Mouse (Mus musculus): ENCODE measurements at regions not wholly inside any gene's neighbourhood (a gene's known extent, or its start where the extent isn't known, plus 50 kb on each side); places are given as distances from the start of the nearest gene placed in this dataset.

DNA sequence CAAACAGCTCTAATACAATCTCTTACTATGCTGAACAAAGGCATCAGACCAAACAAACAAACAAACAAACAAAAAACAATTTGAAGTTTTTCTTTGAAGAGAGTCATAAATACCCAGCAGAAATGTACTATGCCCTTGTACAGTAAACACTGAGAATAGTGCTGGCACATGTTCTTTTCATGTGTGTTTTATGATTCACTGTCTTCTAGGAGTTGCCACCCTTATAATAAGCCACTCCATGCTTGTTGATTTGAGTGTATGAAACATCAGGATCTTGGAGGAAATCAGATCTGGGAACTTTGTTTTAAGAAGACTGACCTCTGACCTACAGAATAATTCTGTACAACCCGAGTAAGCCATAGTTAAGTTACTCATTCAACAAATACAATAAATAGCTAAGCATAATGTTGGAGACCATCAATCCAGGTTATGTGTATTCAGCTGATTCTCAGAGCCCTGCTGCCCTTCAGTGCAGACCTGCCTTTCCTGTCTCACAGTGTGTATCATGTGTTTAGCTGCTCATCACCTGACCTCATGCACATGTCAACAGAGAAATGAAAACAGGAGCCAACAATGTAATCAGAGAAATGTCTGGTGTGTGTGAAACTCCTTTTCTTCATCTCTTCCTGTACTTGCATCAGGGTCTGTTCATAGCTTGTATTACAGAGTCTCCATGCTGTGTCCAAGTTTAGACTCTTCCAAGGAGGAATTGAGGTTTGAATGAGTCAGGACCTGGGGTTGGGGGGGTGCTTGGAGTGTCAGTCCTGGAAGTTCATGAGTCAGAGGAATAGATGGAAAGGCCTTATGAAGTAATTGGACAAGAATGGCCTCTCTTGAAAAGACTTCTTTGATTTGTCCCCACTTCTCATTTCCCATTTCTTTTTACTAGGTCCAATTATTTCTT is 596.8 kb upstream of the Camk1g start:
- ATAC-seq (ENCODE audit: insufficient number of reproducible peaks, low FRiP score, low TSS enrichment) = no peak

GRCm38 (mm10) chr1:193965278-193965677 is 595.2 kb upstream of the Camk1g start:
- ATAC-seq (ENCODE audit: insufficient number of reproducible peaks, low FRiP score, low TSS enrichment) = no peak

GRCm38 (mm10) chr1:193951936-193952335 is 581.8 kb upstream of the Camk1g start:
- ATAC-seq (ENCODE audit: insufficient number of reproducible peaks, low FRiP score, low TSS enrichment) = 0 out of 2 replicates have a peak, but pooled peaks have one; percentile 20

GRCm38 (mm10) chr1:193949817-193950216 is 579.7 kb upstream of the Camk1g start:
- ATAC-seq (ENCODE audit: insufficient number of reproducible peaks, low FRiP score, low TSS enrichment) = no peak

GRCm38 (mm10) chr1:193946953-193947586 is 577.0 kb upstream of the Camk1g start:
- ATAC-seq (ENCODE audit: insufficient number of reproducible peaks, low FRiP score, low TSS enrichment) = no peak

GRCm38 (mm10) chr1:193935969-193936368 is 565.9 kb upstream of the Camk1g start:
- peak; percentile 52; the same call in 1 of the 2 replicates for ATAC-seq (ENCODE audit: insufficient number of reproducible peaks, low FRiP score, low TSS enrichment)

DNA sequence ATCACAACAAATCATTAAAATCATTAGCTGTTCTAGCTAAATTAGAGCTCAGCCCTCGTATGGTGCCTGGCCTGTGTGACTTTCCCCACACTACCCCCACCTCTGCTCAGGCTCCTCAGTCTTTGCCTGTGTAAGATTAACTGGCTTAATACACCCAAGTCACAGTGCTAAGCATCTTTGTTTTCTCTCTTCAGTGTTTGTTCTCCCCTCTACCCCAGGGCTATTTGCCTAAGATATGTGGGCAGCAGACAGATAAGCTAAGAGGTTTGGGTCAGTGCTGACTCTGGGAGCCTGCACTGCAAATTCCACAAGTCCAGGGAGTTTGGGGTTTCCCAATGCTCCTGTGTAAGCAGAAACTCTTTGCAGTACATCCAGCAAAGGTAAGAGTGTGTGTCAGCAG is 564.2 kb upstream of the Camk1g start:
- ATAC-seq (ENCODE audit: insufficient number of reproducible peaks, low FRiP score, low TSS enrichment) = no peak

DNA sequence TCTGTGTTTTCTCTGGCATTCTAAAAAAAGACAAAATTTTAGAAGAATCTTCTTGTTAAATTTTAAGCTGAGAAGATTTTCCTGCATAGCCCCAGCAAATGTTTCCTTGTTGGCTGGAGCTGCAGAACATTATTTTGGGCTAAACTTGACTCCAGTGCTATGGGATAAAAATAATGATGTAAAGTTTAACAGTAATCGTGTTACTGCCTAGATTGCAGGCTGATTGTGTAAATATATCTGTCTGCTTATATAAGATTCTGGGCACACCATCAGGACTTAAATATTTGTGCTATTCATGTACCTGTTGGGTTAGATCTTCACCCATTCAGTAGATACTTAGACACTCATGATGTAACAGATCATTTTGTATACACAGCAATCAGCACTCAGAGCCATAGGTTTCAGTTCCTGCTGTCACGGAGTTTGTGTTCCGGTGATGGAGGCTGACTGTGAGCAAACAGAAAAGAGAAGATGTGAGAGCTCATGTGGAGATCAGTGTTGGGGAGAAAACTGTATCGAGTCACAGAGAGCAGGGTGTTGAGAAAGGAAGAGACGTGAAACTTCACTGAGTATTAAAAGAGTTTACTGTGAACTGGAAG is 561.1 kb upstream of the Camk1g start:
- no peak for ATAC-seq (ENCODE audit: insufficient number of reproducible peaks, low FRiP score, low TSS enrichment)

DNA sequence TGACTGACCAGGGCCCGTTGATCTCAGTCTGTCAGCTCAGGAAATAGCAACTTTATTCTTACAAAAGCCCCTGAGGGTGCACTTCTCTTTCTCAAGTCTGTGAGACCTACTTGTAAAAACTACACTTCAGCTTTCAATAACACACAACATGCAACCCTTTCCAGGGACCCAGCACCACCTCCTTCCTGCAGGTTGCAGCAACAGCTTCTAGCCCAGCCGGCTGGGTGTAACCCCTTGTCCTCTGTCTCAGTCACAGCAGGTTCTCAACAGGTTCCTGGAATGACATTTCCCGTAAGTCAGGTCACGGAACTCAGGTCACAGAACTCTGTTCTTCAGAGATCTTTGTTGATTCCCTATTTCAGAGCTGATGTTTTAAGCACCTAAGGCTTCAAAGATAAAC is 558.5 kb upstream of the Camk1g start:
- ATAC-seq (ENCODE audit: insufficient number of reproducible peaks, low FRiP score, low TSS enrichment) = no peak

DNA sequence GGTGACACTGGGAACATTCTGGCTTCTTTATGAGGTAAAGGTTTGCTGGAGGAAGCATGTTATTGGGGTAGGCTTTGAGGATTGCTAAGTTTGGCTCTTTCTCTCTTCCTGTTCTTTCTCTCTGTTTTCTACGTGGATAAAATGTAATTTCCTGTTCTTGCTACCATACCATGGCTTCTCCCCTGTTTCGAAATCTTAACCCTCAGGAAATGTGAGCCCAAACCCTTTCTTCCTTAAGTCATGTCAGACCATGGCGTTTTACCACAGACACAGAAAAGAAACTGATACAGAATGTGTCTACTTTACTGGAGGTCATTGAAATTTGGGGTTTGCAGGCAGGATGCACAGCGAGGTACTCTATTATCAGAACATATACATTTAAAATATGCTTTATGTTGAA is 552.7 kb upstream of the Camk1g start:
- no peak for ATAC-seq (ENCODE audit: insufficient number of reproducible peaks, low FRiP score, low TSS enrichment)

DNA sequence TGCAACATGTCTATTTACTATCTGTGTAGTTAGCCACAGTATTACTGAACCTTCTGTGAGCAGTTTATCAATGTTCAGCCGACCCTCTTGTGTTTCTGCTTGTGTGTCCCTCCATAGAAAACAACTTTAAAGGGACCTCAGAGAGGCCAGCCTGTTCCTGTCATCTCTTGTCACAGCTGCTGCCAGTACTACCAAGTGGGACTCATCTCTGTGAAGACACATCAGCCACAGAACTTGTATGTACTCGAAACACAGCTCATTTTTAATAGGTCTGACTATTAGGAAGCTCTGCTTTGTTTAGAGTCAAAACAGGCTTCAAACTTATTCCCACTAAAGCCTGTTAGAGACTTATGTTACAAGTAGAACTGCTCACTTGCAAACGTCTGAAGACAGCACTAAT is 549.1 kb upstream of the Camk1g start:
- no peak for ATAC-seq (ENCODE audit: insufficient number of reproducible peaks, low FRiP score, low TSS enrichment)

- no peak for ATAC-seq (ENCODE audit: insufficient number of reproducible peaks, low FRiP score, low TSS enrichment)
Observed at GRCm38 (mm10) chr1:193905711-193906110, 535.6 kb upstream of the Camk1g start.

DNA sequence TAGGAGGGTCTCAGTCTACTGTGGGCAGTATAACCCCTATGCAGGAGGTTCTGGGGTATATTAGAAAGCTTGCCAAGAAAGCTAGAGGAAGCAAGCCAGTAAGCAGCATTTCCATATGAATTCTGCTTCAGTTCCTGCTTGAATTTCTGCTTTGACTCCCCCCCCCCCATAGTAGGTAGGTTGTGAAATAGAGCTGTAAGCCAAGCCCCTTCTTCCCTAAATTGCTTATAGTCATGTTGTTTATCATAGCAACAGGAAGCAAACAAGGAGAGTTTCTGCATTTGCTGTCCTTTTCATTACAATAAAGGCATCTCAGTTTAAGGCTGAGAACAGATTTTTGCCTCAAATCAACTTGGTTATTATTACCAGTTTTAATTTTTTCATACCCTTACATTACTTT is 524.0 kb upstream of the Camk1g start:
- no peak for ATAC-seq (ENCODE audit: insufficient number of reproducible peaks, low FRiP score, low TSS enrichment)

DNA sequence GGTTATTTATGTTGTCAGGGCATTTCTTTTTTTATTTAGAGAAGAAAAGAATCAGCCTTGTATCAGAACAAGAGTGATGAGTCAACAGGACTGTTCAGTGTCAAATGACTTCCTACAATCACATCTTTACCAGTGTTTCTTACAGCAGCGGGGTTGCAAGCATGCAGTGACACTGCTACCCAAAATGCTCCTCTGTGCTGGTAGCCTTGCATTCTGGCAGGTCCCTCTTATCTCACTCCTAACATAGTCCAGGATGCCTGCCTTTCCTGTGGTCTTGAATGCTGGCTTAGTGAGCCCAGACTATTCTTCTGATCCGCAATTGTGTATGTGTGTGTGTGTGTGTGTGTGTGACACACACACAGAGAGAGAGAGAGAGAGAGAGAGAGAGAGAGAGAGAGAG is 506.4 kb upstream of the Camk1g start:
- ATAC-seq (ENCODE audit: insufficient number of reproducible peaks, low FRiP score, low TSS enrichment) = no peak

DNA sequence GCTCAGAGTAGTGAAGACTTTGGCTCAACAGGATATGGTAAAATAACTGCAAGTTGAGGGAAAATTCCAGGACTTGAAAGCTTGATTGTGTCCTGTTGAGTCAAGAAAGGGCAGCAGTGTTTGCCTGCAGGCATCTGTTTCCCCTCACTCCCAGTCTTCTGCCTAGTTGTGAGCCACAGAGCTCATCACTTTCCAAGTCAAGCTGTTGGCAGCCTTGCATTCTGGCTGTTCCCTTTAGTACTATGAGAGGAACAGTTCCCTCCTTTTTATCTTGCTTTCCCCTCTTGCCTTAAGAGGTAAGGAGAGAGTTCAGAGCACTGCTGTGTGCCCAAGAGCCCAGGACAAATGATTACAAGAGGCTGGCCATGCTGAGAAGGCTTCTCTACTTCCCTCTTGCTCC is 506.0 kb upstream of the Camk1g start:
- no peak for ATAC-seq (ENCODE audit: insufficient number of reproducible peaks, low FRiP score, low TSS enrichment)

DNA sequence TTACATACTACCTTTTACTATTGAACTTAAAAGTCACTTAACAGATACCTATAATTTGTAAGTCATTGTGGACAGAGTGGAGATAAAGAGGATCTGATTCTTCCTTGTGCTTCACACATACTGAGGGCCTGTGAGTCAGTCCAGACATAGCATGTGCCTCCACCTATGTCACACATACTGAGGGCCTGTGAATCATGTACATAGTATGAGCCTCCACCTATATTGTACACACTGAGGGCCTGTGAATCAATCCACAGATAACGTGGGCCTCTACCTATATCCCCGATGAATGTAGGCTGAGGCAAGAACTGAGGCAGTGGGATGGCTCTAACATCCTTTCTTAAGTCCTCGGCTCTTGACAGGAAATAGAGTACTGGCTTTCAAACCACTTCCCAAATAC is 505.2 kb upstream of the Camk1g start:
- ATAC-seq (ENCODE audit: insufficient number of reproducible peaks, low FRiP score, low TSS enrichment) = no peak

GRCm38 (mm10) chr1:193870731-193871130 is 500.6 kb upstream of the Camk1g start:
- ATAC-seq (ENCODE audit: insufficient number of reproducible peaks, low FRiP score, low TSS enrichment) = no peak

GRCm38 (mm10) chr1:193868639-193869320 is 498.7 kb upstream of the Camk1g start:
- no peak for ATAC-seq (ENCODE audit: insufficient number of reproducible peaks, low FRiP score, low TSS enrichment)

DNA sequence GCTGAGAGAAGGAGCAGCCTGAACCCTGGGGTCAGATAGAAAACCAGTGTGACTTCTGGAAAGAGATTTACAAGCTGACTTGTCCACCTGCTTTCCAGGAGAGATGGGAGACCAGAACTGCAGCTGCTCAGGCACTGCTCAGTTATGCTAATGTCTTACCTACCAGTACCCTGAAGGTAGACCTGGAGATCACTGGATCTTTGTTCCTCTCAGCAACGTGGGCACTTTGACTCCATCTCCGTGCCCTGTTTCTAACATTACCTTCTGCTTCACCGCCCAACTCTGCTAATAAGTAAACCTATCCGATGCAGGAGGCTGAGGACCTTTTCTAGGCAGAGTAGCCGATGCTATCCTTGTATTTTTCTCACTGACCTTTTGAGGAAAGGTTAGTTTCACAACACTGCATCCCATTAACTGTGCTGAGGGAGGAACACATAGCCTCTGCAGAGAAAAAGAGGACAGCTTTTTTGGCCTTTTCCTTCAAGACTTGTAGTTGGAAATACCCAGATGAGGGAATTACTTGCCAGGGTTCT is 490.7 kb upstream of the Camk1g start:
- ATAC-seq (ENCODE audit: insufficient number of reproducible peaks, low FRiP score, low TSS enrichment) = no peak

GRCm38 (mm10) chr1:193860354-193860753 is 490.3 kb upstream of the Camk1g start:
- ATAC-seq (ENCODE audit: insufficient number of reproducible peaks, low FRiP score, low TSS enrichment) = no peak
